Mouse (Mus musculus) gastrocnemius, postnatal 25 days (tissue): Measurements from ENCODE around the gene Tm4sf1. TPM values are rescaled to one million over a fixed set of nuclear protein-coding genes. Genes with fewer than 3 reads are reported as not detected.

Experiments
- DNase-seq: peaks from one replicate; pipeline ENCODE4 v3.0.0; 2022
- total RNA-seq, 2 experiments: library from RNA; stranded (reverse); gene quantifications; 1 replicate in 1 of 2; 2 replicates in 1 of 2; pipeline ENCODE4 v1.2.3; 2021

Tm4sf1 gene
- total RNA-seq, 2 experiments from 2014 or later: 20.5 to 22.9 TPM

GRCm38 (mm10) chr3:57287854-57288720 lies 13.7 kb downstream of the Tm4sf1 start:
- DNase-seq: no peak

- no peak for DNase-seq
Measured at GRCm38 (mm10) chr3:57287438-57287837, 14.3 kb downstream of the Tm4sf1 start.

- DNase-seq: no peak
Measured at GRCm38 (mm10) chr3:57278225-57278624, 23.6 kb downstream of the Tm4sf1 start.

GRCm38 (mm10) chr3:57277453-57277852 lies 24.3 kb downstream of the Tm4sf1 start:
- DNase-seq: no peak

- DNase-seq: no peak
Measured at GRCm38 (mm10) chr3:57276821-57277220, 25.0 kb downstream of the Tm4sf1 start.

GRCm38 (mm10) chr3:57268994-57269393 lies 32.8 kb downstream of the Tm4sf1 start:
- no peak for DNase-seq

GRCm38 (mm10) chr3:57267559-57268173 lies 34.1 kb downstream of the Tm4sf1 start:
- DNase-seq: no peak

GRCm38 (mm10) chr3:57253041-57253440 lies 48.7 kb downstream of the Tm4sf1 start:
- no peak for DNase-seq

GRCm38 (mm10) chr3:57252551-57252950 lies 49.2 kb downstream of the Tm4sf1 start:
- DNase-seq: peak; percentile 15

- DNase-seq: no peak
Measured at GRCm38 (mm10) chr3:57245242-57245641, 56.5 kb downstream of the Tm4sf1 start.

Other genes with a start within 250 kb of the Tm4sf1 start
- gene Tm4sf4, start 123.3 kb upstream of the Tm4sf1 start, total RNA-seq: not detected